Mouse (Mus musculus): ENCODE data around the gene Rab40b.

GRCm38 (mm10) chr11:121370337-121370994 lies 17.6 kb downstream of the Rab40b start:
- TF ChIP-seq POLR2A (IDR thresholded peaks at IDR 0.05; ENCODE audit: insufficient read depth, low read depth, low read length) (no peak), CTCF (IDR thresholded peaks at IDR 0.05) (no peak), EP300 (IDR thresholded peaks at IDR 0.05; ENCODE audit: insufficient read depth, low read depth, low read length) (no peak)
